Mouse (Mus musculus): ENCODE data around the gene Cdkn2d. TPM values are rescaled to one million over a fixed set of nuclear protein-coding genes. Genes with fewer than 3 reads are reported as not detected.
"Not testable (repeated sequence)": the region's sequence is repeated elsewhere in the genome, so short reads cannot be mapped to it uniquely, and the experiment has no call there.

Gene Cdkn2d
- 100 to 1,000 TPM; 142 to 158 TPM for polyA plus RNA-seq (2017; shearing (Covaris generic))

DNA sequence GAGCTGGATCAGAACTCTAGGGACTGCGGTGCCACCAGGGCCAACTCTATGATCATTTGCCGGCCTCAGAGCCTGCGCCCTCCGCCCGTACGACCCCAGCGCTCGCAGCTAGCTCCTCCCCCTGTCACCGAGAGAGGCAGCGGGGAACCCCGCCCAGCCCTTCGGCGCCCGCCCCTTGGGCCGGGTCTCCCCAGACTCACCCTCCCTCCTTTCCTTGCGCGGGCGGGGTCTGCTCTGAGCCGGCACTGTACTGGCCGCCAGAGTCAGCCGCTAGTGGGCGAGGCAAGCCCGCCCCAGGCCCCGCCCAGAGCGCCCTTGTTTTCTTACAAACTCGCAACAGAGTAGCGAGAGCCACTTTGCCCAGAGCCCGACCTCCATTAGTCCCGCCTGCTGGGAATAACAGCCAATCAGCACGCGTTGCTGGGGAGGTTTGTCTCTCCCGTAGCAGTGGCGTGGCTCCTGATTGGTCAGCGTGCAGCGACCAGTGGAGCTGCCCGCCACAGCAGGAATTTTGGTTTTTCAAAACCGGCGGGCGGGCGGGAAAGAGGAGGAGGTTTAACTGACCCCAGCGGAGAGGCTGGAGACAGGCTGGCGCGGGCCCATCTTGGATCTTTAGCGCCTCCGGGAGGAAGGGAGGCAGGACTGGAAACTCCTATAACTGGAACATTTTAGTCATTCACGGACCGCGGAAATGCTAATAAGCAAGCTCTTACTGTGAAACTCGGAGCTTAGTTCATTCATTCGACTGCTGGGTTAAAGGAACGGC lies at the start of gene Cdkn2d:
Gene Cdkn2d, minus strand, starts transcription at position 386 of the 766 bp plus-strand sequence.
- peak; percentile 72 for ATAC-seq

DNA sequence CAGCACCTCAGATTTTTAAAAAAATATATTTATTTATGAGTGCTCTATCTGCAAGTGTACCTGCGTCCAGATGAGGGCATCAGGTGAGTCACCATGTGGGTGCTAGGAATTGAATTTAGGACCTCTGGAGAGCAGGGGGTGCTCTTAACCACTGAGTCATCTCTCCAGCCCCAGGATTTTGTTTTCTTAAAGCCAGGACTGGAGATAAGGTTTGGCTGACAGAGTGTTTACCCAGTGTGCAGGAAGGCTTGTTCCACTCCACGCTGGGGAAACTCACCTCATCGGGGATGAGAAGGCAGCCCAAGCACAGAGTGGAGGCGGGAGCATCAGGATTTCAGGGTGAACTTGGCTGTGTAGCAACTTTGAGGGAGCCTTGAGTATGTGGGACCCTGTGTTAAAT lies 49.2 kb upstream of the Cdkn2d start:
- ATAC-seq: no peak

DNA sequence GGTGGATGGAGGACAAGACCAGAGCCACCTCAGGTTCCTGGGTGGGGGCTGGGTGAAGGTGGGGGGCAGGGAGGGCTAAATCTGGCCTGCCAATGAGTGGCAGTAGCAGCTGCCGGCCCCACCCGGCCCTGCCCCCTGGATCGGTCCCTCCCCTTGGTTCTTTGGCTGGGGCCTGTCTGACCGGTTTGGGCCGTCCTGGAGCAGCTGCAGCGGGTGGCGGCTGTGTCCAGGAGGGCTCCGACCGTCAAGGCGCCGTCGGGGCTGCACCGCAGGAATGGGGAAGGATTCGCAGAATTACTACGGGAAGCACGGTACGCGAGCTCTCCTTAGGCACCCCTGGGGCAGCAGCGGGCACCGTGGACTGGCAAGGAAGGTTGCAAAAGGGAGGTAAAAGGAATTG lies 46.4 kb upstream of the Cdkn2d start:
- ATAC-seq: no peak

DNA sequence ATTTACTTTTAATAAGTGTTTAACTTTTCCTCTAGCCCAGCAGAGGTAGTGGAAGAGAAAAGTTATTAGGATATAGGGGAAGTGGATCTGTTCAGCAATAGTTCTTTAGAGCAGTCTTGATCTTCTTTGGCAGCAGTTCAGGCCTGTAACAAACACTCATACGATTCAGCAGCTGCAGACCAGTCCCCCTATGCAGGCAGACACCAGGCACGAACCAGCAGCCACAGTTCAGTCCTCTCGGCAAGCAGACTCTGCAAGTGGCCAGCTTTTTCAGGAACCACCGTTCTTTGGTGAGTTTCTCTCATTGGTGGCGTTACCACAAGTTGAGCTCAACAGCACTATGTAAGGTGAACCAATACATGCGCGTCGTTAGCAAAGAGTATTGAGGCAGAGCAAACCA lies 45.3 kb upstream of the Cdkn2d start:
- ATAC-seq: no peak

DNA sequence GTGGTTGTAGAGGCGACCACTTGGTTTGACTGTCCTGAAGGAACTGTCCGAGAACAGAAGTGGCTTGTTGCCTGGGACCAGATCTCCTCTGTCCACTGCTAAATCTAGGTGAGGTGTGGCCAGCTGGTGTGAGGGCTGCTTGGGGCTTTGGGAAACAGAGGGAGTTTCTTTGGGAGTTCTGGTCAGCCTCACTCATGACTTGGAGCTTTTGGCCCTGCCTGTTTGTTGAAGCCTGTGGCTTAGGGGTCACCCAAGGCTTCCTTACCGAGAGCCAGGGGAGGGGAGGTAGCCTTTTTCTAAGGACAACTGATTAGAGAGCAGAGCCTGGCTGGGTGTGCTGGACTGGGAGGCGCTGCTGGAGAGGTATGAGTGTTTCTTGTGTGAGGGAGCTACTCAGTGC lies 44.2 kb upstream of the Cdkn2d start:
- no peak for ATAC-seq

DNA sequence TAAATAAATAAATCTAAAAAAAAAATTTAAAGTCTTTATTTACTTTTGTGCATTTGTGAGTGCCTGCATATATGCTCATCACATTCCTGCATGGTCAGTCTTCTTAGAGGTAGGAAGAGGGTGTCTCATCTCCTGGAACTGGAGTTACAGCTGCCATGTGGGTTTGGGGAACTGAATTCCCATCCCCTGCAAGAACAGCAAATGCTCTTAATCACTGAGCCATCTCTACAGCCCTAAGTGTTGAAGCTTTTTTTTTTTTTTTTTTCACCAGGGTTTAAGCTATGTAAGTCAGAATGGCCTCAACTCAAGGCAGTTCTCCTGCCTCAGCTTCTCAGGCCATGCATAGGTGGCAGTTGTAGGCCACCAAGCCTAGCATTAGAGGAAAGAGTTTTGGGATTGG lies 43.5 kb upstream of the Cdkn2d start:
- ATAC-seq: no peak

DNA sequence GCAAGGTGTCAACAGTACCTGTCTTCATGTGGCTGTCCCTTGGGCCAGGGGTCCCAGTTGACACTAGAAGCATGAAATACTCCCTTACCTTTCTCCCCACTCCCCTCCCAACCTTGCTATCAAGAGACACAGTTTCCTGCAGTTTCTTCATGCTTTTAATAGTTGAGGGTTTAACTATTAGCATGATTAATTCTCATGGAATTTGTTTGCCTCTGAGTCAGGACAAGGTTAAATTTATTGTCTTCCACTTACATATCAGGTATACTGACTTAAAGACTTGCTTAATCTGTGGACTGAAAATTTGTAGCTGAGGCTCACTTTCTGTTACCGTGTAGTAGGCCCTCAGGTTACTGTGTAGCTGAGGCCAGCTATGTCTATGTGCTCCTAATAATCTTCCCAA lies 42.3 kb upstream of the Cdkn2d start:
- no peak for ATAC-seq

DNA sequence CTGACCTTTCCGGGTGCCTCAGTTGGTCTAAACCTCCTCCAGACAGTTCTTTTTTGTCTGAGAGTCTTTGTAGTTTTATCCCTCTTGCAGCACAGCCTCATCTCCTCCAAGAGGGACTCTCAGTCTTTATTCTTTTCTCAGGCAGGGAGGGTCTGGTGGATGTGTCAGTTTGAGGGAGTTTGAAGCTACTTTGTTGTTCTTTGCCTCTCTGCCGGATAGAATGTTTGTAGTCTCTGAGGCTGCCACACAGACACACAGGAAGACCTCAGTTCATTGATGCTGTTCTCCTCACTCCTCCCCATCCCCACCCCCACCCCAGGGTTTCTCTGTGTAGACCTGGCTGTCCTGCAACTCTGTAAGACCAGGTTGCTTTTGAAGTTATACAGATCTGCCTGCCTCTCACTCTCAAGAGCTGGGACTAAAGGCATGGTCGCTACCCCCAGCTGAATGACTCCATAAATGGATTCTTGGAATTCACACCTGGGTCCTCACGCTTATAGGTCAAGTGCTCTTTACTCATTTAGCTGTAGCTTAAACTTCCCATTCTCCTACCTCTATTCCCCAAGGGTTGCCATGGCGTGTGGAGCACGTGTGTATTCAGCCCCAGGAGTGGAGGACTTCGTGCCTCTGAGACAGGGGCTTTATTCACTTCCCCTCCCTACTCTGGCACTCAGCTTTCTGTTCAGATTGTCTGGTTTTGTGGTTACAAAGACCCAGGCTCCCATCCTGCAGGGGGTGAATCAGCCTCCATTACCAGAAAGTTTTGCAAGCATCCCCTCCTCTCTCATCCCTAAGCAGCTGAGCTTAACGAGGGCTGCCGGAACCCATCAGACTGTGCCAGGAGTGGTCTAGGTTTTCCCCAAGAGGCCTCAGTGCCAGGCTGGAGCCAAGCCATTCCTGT lies 41.2 kb upstream of the Cdkn2d start:
- ATAC-seq: no peak

DNA sequence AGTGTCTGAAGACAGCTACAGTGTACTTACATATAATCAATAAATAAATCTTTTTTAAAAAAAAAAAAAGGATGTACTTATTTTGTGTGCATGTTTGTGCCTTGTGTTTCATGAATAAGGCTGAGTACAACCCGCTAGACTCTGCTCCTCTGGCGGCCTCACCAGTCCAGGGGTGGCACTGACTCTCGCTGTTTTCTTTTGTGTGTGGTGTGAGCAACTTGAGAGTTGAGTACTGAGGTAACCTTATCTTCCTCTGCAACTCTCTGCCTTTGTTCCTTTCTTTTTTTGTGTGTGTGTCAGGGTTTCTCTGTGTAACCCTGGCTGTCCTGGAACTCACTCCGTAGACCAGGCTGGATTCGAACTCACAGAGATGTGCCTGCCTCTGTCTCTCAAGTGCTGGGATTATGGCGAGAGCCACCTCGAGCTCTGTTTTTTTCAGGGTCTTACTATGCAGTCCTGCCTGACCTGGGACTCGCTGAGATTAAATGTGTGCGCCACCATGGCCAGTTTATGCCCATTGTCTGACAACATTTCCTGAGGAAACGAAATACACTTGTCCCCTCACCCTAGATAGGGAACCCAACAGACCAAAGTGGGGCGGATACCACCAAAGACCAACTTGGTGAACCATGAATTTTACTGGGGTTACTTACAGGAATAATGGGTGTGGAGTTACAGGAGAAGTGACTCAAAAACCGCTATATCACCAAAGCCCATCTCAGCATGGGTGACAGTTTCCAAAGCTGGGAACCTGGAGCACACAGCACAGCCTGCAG lies 40.3 kb upstream of the Cdkn2d start:
- ATAC-seq: no peak

DNA sequence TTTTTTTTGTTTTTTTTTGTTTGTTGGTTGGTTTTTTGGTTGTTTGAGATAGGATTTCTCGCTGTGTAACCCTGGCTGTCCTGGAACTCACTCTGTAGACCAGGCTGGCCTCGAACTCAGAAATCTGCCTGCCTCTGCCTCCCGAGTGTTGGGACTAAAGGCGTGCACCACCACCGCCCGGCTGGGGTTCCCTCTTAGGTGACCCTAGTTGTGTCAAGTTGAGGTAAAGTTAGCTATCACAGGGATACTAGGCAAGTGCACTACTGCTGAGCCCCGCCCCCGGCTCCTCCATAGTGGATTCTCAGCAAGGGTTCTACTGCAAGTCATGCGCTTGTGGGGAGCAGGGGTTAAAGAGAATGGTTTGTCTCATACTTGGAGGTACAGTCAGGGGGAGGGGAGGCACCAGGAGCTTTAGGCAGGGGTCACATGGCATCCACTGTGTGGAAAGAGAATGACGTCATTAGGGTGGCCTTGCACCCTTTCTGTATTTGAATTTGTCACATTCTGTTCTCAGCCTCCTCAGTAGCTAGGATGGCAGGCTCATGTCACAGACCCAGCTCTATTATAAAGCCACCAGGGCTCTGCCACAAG lies 38.6 kb upstream of the Cdkn2d start:
- peak; percentile 21 for ATAC-seq

DNA sequence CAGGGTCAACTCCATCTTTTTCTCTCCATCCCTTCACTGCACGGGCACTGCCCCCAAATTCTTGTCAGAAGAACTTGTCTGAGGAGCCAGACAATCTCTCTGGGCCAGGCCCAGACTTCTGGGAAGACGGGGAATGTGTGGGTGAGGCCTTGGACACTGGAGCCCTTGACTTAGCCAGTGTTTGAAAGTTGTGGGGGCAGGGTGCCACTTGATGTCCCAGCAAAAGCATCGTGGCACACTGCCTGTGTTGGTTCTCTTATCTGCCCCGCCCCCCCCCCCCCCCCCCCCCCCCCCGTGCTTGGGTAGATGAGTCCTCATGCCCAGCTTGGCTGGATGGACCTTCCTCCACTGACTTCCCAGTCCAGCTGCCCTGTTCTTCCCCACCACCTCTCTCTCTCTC lies 37.8 kb upstream of the Cdkn2d start:
- no peak for ATAC-seq

DNA sequence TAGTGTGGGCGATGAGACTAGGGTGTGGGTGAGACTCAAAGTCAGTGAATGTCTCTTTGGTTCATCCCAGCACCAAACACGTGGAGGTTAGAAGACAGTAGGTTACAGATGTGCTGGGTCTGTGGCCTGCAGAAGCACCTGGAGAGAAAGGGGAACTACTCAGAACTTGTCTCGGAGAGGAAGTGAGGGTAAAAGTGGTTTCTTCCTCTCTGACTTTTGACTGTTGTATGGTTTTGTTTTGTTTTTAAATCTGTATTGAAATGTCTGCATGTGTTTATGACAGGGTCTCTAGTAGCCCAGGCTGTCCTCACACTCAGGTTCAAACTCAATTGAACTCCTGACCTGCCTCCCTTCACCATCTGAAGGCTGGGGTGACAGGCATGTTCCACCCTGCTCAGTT lies 36.8 kb upstream of the Cdkn2d start:
- ATAC-seq: peak; percentile 81

DNA sequence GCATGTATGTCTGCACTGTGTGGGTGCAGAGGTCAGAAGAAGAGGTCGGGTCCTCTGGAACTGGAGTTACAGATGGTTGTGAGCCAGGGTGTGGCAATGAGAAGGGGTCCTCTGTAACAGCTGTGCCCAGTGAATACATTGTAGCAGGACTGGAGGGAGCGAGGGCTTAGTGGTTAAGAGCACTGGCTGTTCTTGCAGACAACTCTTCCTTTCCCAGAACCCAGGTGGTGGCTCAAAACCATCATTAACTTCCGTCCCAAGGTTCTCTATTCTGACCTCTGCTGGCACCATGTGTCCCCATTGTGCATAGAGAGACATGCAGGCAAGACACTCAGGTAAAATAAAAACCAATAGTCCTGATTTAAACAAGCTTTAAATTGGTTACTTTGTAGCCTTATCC lies 36.4 kb upstream of the Cdkn2d start:
- no peak for ATAC-seq

DNA sequence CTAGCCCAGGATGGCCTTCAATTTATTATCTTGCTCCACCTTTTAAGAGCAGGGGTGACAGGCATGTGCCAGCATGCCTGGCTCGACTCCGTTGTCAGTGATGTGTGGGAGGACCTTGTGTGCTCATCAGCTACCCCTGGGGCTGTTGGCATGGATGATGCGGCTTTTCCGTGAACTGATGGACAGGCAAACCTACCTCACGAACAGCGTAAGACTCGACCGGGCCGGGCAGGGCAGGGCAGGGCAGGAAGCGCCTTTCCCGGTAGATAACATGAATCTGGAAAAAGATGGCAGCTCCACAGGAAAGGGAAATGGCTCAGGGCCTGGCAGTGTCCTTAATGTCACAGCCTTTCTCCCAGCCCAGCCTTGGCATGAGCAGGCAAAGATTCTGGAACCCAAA lies 33.1 kb upstream of the Cdkn2d start:
- ATAC-seq: no peak

DNA sequence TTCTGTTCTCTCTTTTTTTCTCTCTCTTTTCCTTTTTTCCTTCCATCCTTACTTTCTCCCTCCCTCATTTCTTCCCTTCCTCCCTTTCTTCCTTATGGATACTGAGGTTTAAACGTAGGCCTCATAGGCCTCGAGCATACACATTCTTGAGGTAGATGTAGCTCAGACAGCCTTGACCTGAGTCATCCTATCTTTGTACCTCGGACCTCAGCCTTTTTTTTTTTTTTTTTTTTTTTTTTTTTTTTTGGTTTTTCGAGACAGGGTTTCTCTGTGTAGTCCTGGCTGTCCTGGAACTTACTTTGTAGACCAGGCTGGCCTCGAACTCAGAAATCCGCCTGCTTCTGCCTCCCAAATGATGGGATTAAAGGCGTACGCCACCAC lies 31.7 kb upstream of the Cdkn2d start:
- ATAC-seq: not testable (repeated sequence)

DNA sequence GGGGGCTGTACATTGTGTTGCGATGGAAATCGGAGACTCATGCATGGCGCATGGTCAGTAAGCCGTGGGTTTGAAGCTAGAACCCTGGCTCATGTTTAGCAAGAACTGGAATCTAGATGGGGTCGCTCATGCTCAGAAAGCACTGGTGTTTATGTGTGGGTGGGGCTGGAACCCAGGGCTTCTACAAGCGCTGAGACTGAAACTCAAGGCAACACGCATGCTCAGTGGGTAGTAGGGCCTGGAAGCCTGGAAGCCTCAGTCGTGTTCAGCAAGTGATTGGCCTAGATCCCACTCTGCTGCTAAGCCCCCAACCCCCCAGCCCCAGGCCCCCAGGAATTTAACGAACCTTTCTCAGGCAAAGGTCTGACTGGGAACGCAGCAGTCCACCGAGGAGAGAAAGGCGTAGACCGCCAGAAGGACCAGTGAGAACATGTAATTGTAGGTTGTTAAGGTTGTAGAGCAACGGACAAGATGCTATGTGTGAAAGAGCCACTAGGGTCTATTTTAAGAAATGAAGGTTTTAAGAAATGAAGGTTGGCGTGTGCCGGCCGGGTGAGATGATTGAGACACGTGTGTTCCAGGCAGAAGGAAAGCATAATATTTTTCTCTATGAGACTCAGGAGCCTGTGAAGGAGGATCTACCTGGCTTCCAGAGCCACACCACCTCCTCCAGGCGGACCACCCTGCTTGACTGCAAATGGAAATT lies 31.2 kb upstream of the Cdkn2d start:
- ATAC-seq: peak; percentile 12

DNA sequence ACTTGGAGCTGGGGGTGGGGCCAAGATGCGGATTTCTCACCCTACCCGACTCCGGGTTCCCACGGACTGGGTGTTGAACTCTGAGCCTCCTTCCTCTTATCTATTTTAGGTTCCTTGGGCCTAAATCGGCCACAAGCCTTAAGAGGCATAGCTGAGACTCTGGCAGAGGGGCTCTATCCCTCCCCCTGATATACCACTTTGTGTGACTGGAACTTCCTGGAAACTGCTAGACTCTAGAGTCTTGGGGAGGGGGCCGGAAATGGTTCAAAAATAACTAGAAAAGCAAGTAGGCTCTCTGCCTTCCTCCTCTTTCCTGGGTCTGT lies 30.3 kb upstream of the Cdkn2d start:
- ATAC-seq: peak; percentile 62

DNA sequence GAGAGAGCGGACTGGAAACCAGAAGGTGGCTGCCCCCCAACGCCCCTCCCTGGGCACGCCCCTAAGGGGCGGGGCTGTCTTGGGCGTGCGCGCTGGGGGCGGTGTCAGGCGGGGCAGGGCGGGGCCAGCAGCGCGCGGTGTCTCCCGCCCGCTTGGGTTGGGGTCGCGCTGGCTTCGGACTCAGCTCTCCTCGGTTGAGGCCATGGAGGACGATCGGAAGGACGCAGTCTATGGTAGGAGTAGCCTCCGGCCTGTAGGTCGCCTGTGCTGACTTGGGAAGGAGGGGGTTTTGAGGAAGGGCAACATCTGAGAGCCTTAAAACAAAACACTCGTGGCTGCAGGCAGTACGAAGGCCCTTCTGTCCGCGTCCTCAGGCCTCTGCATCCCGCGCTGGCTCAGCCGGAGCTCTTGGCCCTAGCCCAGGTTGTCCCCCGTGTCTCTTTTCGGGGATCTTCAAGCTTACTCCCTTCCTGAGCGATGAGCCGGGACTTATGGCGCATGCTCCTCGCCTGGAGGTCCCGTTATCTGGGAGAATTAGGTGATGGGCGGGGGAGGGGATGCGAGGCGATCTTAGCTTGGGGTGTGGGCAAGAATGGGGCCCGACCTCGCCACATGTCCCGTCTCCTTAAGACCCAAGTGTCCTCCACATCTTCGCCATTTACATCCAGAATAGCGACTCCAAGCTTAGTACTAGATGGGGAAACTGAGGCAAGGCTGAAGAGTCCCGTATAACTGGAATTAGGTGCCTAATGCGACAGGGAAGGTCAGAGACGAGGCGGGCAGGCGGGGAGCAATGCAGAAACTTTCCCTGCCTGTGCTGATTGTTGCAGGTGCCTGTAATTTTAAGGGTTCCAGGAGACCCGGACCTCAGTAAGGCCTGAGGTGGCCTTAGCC lies 29.7 kb upstream of the Cdkn2d start, which contains the start of gene Slc44a2:
Gene Slc44a2, plus strand, starts transcription at position 80 of the 894 bp plus-strand sequence.
- peak; percentile 50 for ATAC-seq

DNA sequence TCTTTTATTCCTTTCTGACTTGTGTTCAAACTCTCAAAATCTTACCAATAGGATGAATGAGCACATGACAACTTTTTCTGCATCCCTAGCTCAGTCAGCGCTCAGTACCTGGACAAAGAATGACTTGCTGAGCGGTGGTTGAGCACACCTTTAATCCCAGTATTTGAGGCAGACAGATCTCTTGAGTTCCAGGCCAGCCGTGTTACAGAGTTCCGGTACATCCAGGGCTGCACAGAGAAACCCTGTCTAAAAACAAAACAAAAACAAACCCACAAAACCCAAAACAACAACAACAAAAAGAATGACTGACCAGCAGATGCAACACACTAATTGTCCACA lies 29.0 kb upstream of the Cdkn2d start:
- ATAC-seq: peak; percentile 3

DNA sequence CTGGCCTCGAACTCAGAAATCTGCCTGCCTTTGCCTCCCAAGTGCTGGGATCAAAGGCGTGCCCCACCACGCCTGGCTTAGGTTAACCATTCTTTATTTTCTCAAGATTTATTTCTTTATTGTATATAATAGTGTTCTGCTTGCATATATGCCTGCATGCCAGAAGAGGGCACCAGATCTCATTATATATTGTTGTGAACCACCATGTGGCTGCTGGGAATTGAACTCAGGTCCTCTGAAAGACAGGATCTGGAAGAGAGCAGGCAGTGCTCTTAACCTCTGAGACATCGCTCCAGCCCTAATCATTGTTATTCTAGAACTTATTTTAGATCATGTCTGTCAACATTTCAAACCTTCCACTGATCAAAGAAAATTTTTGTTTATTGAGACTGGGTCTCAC lies 28.3 kb upstream of the Cdkn2d start:
- ATAC-seq: no peak

DNA sequence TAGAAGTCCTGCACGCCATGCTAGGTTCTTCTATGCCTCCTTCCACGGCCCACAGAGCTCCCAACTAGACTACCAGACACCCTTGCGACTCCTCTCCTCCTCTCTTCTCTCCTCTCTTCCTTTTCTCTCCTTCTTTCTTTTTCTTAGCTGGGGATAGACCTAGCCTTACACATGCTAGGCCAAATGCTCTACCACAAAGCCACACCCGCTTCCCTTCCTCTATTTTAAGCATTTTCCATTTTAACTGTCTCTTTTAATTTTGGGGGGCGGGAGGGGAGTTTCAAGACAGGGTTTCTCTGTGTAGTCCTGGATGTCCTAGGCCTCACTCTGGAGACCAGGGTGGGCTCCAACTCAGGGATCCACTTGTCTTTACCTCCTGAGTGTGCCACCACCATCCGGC lies 27.6 kb upstream of the Cdkn2d start:
- ATAC-seq: no peak

Data from activated CD4-positive, CD25-positive, alpha-beta regulatory T cell, adult 4 months (primary cell).